Mouse (Mus musculus): ENCODE measurements at regions not wholly inside any gene's neighbourhood (a gene's known extent, or its start where the extent isn't known, plus 50 kb on each side); places are given as distances from the start of the nearest gene placed in this dataset.

GRCm38 (mm10) chr14:74553636-74554035, 87.0 kb upstream of the Htr2a start:
- no peak for TF ChIP-seq CTCF (IDR thresholded peaks at IDR 0.05 in 2 of 3, conservative IDR thresholded peaks at IDR 0.05 in 1 of 3; ENCODE audit: control insufficient read depth in 1 of 3, insufficient read depth in 1 of 3, low read depth in 2 of 3, low read length in 3 of 3, poor library complexity in 1 of 3, severe bottlenecking in 1 of 3)
- TF ChIP-seq ZMIZ1 (IDR thresholded peaks at IDR 0.05; ENCODE audit: low read depth, low read length), result no peak
- no peak for TF ChIP-seq E2F4 (IDR thresholded peaks at IDR 0.05; ENCODE audit: borderline replicate concordance, low read depth, low read length)
- no peak for TF ChIP-seq POLR2A (IDR thresholded peaks at IDR 0.05; ENCODE audit: control insufficient read depth in 1 of 2, insufficient read depth in 1 of 2, low read depth in 1 of 2, low read length in 2 of 2, poor library complexity in 1 of 2)
- no peak for TF ChIP-seq UBTF (IDR thresholded peaks at IDR 0.05; ENCODE audit: borderline replicate concordance, insufficient read depth, low read depth, low read length)

Data from MEL (cell line).